Mouse (Mus musculus) MEL (cell line): ENCODE results near the gene Tubb2b.

Experiments used
- RAD21 ChIP-seq: IDR thresholded peaks from 2 replicates; pipeline ENCODE4 v1.6.1; 2011; ENCODE audit warnings: mild to moderate bottlenecking, low read depth, low read length, improper control_type of control experiment
- ZC3H11A ChIP-seq: IDR thresholded peaks from 2 replicates; pipeline ENCODE4 v1.6.1; 2012; ENCODE audit warnings: low read depth, mild to moderate bottlenecking, inconsistent platforms, low read length, improper control_type of control experiment

GRCm38 (mm10) chr13:34096455-34096854 lies 33.8 kb downstream of the Tubb2b start:
- TF ChIP-seq RAD21 (no peak), ZC3H11A (no peak)
